Mouse (Mus musculus) forebrain, postnatal 0 days (tissue): ENCODE data around the gene Ccdc155. TPM values are rescaled to one million over a fixed set of nuclear protein-coding genes. Genes with fewer than 3 reads are reported as not detected.

Experiments used
- ATAC-seq: fragments of 200-750 bp; cut with Nextera tagmentation; 2 replicates; pipeline ENCODE4 v1.8.0; 2017; ENCODE audit warnings: mild to moderate bottlenecking, moderate library complexity
- DNase-seq: peaks from one replicate; pipeline ENCODE4 v3.0.0-alpha.2; 2015
- H3K27ac ChIP-seq: fragments of 300-500 bp; sonication (generic); 2 replicates; pipeline ENCODE4 v1.5.1; 2014; ENCODE audit warnings: low read depth, mild to moderate bottlenecking, antibody characterized with exemption, low read length, moderate library complexity, mixed read lengths
- H3K27me3 ChIP-seq: fragments of 300-500 bp; sonication (generic); 2 replicates; pipeline ENCODE4 v1.6.1; 2014; ENCODE audit warnings: mild to moderate bottlenecking, low read length, mixed read lengths; ENCODE audit not compliant: insufficient read depth
- H3K36me3 ChIP-seq: fragments of 300-500 bp; sonication (generic); 2 replicates; pipeline ENCODE4 v1.6.1; 2014; ENCODE audit warnings: mild to moderate bottlenecking, moderate library complexity; ENCODE audit not compliant: insufficient read depth
- H3K4me1 ChIP-seq: fragments of 300-500 bp; sonication (generic); 2 replicates; pipeline ENCODE4 v1.6.1; 2014; ENCODE audit warnings: antibody characterized with exemption; ENCODE audit not compliant: insufficient read depth
- H3K4me2 ChIP-seq: fragments of 300-500 bp; sonication (generic); 2 replicates; pipeline ENCODE4 v1.6.1; 2014; ENCODE audit warnings: low read depth, mild to moderate bottlenecking, moderate library complexity
- H3K4me3 ChIP-seq: fragments of 300-500 bp; sonication (generic); 2 replicates; pipeline ENCODE4 v1.5.1; 2014; ENCODE audit warnings: low read depth, low read length, mixed read lengths
- H3K9ac ChIP-seq: fragments of 300-500 bp; sonication (generic); 2 replicates; pipeline ENCODE4 v1.6.1; 2014; ENCODE audit warnings: mild to moderate bottlenecking
- H3K9me3 ChIP-seq: fragments of 300-500 bp; sonication (generic); 2 replicates; pipeline ENCODE4 v1.6.1; 2016; ENCODE audit warnings: low read length
- CTCF ChIP-seq: sonication (generic); IDR thresholded peaks from 2 replicates; pipeline ENCODE4 v1.5.1; 2016; ENCODE audit warnings: antibody characterized with exemption, control low read depth, low read depth
- WGBS: fragments of 180-500 bp; shearing (Covaris S2); extraction: QIAGEN DNeasy Blood & Tissue Kit; methylation state at CpG from one replicate; pipeline ENCODE4 v1.1.7; 2014; 5-methylcytosine and 5-hydroxymethylcytosine counted together
- polyA plus RNA-seq: library from polyadenylated mRNA; unstranded; fragments of >200 nt; fragmentation: Nextera tagmentation; extraction: Ambion mirVana; gene quantifications from 2 replicates; pipeline ENCODE4 v1.2.1, GENCODE M21; 2015
- total RNA-seq: library from RNA; depleted of rRNA; stranded (reverse); fragments of >200 nt; gene quantifications from 2 replicates; pipeline ENCODE4 v1.2.3, GENCODE M21; 2014

Gene Ccdc155
- total and polyA plus RNA-seq, 2 experiments from 2014 or later, result 0.14 to 0.97 TPM

DNA sequence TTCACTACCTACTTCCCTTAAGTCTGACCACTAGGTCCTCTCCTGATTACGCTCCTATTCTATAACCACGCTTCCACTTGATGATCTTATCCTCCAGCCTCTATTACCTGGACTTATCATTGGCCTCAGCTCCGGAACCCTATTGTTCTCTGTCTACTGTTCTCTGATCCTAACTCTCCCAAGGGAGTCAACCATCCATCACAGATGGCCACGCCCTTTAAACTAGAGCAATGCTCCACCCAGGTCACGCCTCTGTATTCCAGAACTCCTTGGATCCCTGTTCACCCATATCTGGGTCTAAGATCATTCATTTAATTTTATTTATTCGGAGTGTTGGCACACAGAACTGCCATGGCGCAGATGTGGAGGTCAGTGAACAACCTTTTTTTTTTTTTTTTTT, 7.7 kb upstream of the Ccdc155 start:
- Histone ChIP-seq H3K27me3 (peaks cover 8% of the 10 kb centered on the region), H3K9ac (no peak overlapping the region), H3K4me2 (no peak overlapping the region), H3K27ac (no peak overlapping the region), H3K4me3 (no peak overlapping the region), H3K9me3 (no peaks in the 10 kb centered on the region), H3K4me1 (peaks cover 14% of the 10 kb centered on the region), H3K36me3 (no peaks in the 10 kb centered on the region)
- TF ChIP-seq CTCF, result no peak
- WGBS, result 79% methylated on average over 7 of the region's 7 CpGs
- DNase-seq (no peak), ATAC-seq (no peak)

DNA sequence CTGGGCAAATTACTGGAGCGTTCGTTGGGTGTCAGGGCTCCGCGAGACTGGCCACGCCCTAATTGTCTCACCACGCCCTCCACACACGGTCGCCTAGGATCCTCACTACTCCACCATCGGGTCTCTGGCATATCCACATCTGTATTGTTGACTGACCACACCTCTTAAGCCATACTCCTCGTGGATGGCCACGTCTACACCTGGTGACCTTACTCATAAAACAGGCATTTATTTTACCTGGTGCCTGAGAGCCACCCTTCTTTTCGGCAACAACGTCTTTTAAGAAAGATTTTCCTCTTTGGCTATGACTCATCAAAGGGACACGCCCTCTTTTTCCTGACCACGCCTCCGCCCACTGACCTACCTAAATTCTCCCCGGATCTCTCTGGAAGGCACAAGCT, 7.2 kb upstream of the Ccdc155 start, which contains the start of gene Dkkl1:
Gene Dkkl1, minus strand, starts transcription at position 297 of the 401 bp plus-strand sequence.
- no peak for ATAC-seq
- Histone ChIP-seq H3K4me3 (0 out of 2 replicates have a peak within 1 kb of the TSS, but pooled peaks have one; percentile 7), H3K27ac (no peak within 1 kb of the TSS), H3K4me2 (peak within 1 kb of the TSS; percentile 23; the same call in 1 of the 2 replicates), H3K9me3 (no peaks in the 10 kb centered on the region), H3K27me3 (peaks cover 8% of the 10 kb centered on the region), H3K36me3 (no peaks in the 10 kb centered on the region), H3K9ac (no peak within 1 kb of the TSS), H3K4me1 (peaks cover 13% of the 10 kb centered on the region)
- TF ChIP-seq CTCF, result no peak
- no peak for DNase-seq
- 8% methylated on average over 17 of the region's 17 CpGs for WGBS

DNA sequence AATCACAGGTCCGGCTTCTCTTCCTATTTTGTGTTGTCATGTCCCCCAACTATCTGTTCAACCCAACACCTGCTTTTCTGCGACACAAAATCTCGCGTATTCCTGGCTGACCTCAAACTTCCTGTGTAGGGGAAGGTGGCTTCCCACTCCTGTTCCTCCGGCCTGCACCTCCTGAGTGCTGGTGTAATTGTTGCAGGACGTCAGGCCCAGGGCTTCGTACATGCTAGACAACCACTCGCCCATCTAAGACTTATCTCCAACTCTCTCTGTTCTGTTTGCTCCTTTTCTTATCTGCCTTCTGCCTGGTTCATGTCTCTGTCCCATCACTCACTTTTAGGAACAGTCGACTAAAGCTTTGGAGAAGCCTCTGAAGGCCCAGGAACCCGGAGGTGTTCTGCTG, 6.4 kb upstream of the Ccdc155 start:
- no peak for TF ChIP-seq CTCF
- H3K36me3 ChIP-seq, result no peaks in the 10 kb centered on the region
- no peak for ATAC-seq
- H3K4me2 ChIP-seq, result no peak overlapping the region
- WGBS, result 79% methylated on average over 10 of the region's 10 CpGs
- H3K4me1 ChIP-seq, result peaks cover 9% of the 10 kb centered on the region; the same call in 1 of the 2 replicates
- DNase-seq, result no peak
- no peak overlapping the region for H3K9ac ChIP-seq
- H3K9me3 ChIP-seq, result no peaks in the 10 kb centered on the region
- H3K27ac ChIP-seq, result no peak overlapping the region
- H3K27me3 ChIP-seq, result peaks cover 8% of the 10 kb centered on the region
- no peak overlapping the region for H3K4me3 ChIP-seq

DNA sequence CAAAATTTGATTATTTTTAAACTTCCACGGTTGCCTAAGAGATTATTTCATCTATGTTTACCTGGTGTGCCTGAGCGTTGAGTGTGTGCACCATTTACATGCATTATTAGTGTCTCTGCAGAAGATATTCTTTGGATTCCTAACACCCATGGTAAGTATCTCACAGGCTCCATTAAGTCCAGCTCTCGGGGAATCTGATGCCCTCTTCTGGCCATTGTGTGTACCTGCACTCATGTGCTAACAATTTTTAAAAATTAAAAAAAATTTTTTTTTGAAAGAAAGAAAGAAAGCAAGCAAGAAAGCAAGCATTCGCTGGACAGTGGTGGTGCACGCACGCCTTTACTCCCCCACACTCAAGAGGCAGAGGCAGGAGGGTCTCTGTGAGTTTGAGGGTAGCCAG, 3.6 kb upstream of the Ccdc155 start:
- no peak overlapping the region for H3K4me3 ChIP-seq
- 79% methylated on average over 6 of the region's 6 CpGs for WGBS
- H3K9ac ChIP-seq, result no peak overlapping the region
- no peak overlapping the region for H3K27ac ChIP-seq
- H3K36me3 ChIP-seq, result no peaks in the 10 kb centered on the region
- no peak for TF ChIP-seq CTCF
- ATAC-seq, result no peak
- H3K9me3 ChIP-seq, result no peaks in the 10 kb centered on the region
- H3K4me2 ChIP-seq, result no peak overlapping the region
- DNase-seq, result no peak
- H3K4me1 ChIP-seq, result 0 out of 2 replicates have a peak, but pooled peaks cover 4% of the 10 kb centered on the region
- peaks cover 8% of the 10 kb centered on the region for H3K27me3 ChIP-seq

DNA sequence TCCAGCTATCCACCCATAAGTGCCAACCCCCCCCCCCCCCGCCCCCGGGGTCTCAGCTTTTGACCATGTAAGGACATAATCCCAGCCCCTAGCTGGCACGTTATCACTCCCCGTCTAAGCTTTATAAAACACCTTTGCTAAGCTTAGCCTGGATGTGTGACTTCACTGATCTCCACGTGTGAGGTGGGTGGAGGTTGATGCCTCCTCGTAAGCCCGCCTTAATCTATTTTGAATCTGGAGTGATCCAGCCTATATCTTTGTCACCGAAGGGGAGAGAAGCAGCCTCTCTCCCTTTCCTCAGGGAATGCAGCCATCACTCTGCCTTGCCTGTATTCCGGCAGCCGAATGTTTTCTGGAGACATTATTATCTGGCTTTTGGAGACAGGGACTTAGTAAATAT, 2.0 kb downstream of the Ccdc155 start:
- no peaks in the 10 kb centered on the region for H3K27me3 ChIP-seq
- 59% methylated on average over 10 of the region's 10 CpGs for WGBS
- no peaks in the 10 kb centered on the region for H3K36me3 ChIP-seq
- H3K4me2 ChIP-seq, result no peak overlapping the region
- no peak overlapping the region for H3K27ac ChIP-seq
- no peaks in the 10 kb centered on the region for H3K9me3 ChIP-seq
- H3K9ac ChIP-seq, result no peak overlapping the region
- DNase-seq (no peak), ATAC-seq (no peak)
- no peak overlapping the region for H3K4me3 ChIP-seq
- TF ChIP-seq CTCF, result no peak
- H3K4me1 ChIP-seq, result no peaks in the 10 kb centered on the region

DNA sequence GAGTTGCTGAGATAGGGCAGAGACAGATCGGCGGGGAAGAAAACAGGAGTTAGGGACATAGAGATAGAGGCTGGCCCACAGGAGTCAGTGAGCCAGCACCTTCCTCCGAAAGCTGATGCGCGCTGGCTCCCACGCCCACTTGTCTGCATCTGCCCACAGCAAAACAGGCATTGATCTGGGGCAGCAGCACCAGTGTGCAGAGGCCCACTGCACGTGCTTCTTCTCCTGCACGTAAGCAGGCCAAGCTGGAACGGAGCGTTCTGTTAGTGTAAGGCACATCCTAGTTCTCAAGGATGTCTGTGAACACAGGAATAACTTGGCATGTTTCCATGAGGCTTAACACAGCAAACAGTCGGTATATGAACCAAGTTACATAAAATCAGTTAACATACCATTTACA, 5.7 kb downstream of the Ccdc155 start:
- Histone ChIP-seq H3K27me3 (no peaks in the 10 kb centered on the region), H3K4me1 (no peaks in the 10 kb centered on the region), H3K9me3 (no peaks in the 10 kb centered on the region), H3K4me3 (no peak overlapping the region), H3K27ac (no peak overlapping the region), H3K9ac (no peak overlapping the region), H3K4me2 (no peak overlapping the region), H3K36me3 (no peaks in the 10 kb centered on the region)
- no peak for DNase-seq
- TF ChIP-seq CTCF, result no peak
- no peak for ATAC-seq
- 80% methylated on average over 11 of the region's 11 CpGs for WGBS

DNA sequence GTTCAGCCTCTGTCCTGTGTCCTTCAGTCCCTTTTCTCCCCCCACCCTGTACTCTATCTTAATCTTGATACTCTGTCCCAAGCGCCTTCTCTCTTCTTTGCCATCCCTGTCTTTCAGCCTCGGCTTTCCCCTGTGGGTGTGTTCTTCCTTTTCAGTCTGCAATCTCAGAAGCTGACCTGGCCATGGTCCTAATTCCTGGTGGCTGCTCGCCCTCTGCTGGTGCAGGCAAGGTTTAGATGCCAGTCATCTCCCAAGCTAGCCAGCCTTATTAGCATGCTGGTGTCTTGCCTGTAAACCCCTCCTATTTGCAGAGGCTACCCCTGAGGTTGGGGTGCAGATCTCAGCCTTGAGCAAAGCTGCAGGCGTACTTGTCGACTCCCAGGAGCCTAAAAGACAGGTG, 6.3 kb downstream of the Ccdc155 start:
- Histone ChIP-seq H3K27me3 (no peaks in the 10 kb centered on the region), H3K36me3 (no peaks in the 10 kb centered on the region), H3K9me3 (no peaks in the 10 kb centered on the region), H3K4me3 (no peak overlapping the region), H3K4me2 (no peak overlapping the region), H3K9ac (no peak overlapping the region), H3K4me1 (no peaks in the 10 kb centered on the region), H3K27ac (no peak overlapping the region)
- DNase-seq, result peak; percentile 84
- TF ChIP-seq CTCF, result peak; percentile 85
- peak; percentile 70 for ATAC-seq
- 13% methylated on average over 5 of the region's 5 CpGs for WGBS
